Mouse (Mus musculus) B cell, adult 2 months (primary cell): ENCODE measurements around the gene Lmtk3.

Experiments
- DNase-seq, 2 experiments: peaks; one replicate each; pipeline ENCODE4 v3.0.0; 2022

Lmtk3 gene

GRCm38 (mm10) chr7:45783511-45784091 lies at the start of gene Lmtk3:
Gene Lmtk3 (plus strand): TSS chr7:45783738.
- DNase-seq = peak; percentile 74 to 75

DNA sequence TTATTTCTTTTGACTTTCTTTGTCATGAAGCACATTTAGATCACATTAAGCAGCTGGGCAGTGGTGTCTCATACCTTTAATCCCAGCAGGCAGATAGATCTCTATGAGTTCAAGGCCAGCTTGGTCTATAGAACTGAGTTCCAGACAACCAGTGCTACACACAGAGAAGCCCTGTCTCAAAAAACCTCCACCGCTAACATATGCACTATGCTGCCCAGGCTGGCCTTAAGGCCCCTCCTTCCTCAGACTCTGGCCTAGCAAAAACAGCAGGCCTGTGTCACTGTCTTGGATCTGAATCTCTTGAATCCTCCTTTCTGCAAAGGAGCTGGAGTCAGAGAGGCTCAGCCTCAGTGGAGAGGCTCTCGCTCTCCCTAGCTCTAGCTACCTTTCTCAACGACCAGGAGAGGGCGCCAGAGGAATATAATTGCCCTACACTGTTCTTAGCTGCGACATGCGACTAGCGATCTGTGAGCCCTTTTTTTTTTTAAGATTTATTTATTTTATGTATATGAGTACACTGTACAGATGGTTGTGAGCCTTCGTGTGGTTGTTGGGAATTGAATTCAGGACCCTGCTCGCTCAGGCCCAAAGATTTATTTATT lies 44.3 kb upstream of the Lmtk3 start:
- peak; percentile 89 to 90 for DNase-seq

DNA sequence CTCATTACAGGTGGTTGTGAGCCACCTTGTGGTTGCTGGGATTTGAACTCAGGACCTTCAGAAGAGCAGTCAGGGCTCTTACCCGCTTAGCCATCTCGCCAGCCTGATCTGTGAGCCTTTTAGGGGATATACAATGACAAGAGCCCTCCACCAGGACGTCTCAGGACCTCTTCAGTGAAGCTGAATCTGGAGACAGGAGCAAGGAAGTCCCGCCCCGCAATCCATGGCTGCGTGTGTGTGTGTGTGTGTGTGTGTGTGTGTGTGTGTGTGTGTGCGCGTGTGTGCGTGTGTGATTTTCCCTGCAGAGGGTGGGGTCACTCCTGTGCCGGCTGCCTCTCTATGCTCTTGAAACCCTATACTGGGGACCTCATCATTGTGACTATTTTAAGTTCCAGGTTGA lies 43.7 kb upstream of the Lmtk3 start:
- no peak for DNase-seq

GRCm38 (mm10) chr7:45741308-45741707 lies 42.2 kb upstream of the Lmtk3 start:
- DNase-seq = peak in 1 of 2 experiments; percentile 28

- peak; percentile 46 to 61 for DNase-seq
Measured at GRCm38 (mm10) chr7:45741777-45742176, 41.8 kb upstream of the Lmtk3 start.

DNA sequence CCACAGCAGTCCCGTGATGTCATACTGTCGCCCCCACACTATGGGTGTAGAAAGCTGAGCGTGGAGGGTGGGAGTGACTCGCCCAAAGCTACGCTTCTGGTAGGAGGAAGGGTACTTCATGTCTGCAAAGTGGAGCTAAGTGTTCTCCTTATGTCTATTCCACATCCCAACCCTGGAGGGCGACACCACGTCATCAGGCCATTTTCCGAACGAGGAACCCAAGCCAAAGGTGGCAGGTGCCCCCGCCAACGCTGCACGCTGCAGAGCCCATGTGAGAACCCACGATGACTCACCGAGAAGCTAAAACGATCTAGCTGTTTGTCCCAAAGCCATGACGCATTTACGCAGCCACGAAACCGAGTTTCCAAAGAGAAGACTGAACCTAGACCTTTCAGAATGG lies 41.2 kb upstream of the Lmtk3 start:
- DNase-seq = peak; percentile 50 to 57

DNA sequence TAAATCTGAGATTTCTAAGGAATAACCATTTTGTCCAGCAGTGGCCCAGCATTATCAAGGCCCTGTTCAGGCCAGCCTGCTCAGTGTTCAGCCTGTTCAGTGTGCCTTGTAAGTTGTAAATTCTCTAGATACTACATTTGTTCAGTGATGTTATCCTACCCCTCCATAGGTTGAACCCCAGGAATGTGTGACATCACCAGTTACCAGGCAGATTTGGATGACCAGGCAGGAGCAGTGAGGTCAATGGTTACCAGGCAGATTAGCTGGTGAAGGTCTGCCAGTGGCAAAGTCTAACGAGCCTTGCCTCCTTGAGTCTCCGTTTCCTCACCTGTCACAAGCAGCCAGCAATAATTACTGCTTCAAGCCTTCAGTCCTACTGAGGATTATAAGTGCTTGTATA lies 39.2 kb upstream of the Lmtk3 start:
- peak; percentile 76 to 78 for DNase-seq

GRCm38 (mm10) chr7:45746518-45746917 lies 37.0 kb upstream of the Lmtk3 start:
- peak; percentile 45 to 51 for DNase-seq

- DNase-seq = no peak
Measured at GRCm38 (mm10) chr7:45747450-45747849, 36.1 kb upstream of the Lmtk3 start.

DNA sequence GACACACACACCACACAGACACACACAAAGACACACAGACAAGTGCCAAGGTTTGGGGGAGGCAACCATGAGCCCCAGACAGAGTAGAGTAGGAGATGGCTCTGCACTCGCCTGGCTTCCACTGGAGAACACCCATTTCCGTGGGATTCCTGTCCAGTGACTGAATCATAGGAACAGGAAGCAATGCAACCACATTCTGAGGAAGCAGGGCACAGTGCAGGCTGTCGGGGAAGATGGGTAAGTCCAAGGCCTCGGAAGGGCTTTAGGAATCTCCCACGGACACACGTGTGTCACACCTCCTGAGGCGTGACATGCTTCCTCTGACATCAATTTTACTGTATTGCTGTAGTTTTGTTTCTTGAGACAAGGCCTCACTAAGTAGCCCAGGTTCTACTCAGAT lies 35.4 kb upstream of the Lmtk3 start:
- no peak for DNase-seq

DNA sequence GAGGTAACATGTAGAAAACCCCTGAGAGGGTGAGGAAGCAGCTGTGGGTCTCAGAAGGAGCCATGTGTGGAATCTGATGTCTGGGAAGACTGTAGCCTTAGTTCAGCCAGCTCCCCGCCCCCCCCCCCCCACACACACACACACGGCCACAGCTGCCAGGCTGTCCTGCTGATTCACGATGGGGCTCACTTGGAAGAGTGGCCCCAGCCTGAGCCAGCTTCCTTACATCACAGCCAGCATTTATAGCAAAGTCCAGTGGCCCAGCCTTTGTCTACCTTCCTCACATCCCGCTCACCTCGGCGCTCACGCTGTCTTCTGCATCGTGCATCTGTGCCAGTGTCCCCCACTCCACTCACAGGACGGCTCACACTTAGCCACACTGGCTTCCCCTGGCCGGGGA lies 34.1 kb upstream of the Lmtk3 start:
- no peak for DNase-seq

- no peak for DNase-seq
Measured at GRCm38 (mm10) chr7:45750162-45750561, 33.4 kb upstream of the Lmtk3 start.

GRCm38 (mm10) chr7:45755703-45756102 lies 27.8 kb upstream of the Lmtk3 start:
- DNase-seq = no peak

DNA sequence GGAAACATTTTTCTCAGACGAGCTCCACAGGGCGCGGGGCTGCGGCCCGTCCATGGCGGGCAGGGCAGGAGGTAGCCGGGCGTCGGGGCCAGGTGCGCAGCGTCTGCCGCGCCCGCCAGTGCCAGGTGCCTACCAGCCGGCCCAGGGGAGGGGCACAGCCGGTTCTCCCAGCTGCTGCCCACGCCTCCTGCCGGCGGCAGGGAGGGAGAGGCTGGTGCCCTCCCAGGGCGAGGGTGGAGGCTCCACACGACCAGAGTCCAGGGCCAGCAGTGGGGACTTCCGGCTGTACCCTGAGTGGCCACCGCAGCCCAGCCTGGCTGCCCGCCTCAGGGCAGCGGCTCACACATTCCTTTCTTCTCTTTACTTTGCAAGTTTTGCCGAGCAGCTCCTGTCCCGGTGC lies 24.1 kb upstream of the Lmtk3 start:
- DNase-seq = no peak

DNA sequence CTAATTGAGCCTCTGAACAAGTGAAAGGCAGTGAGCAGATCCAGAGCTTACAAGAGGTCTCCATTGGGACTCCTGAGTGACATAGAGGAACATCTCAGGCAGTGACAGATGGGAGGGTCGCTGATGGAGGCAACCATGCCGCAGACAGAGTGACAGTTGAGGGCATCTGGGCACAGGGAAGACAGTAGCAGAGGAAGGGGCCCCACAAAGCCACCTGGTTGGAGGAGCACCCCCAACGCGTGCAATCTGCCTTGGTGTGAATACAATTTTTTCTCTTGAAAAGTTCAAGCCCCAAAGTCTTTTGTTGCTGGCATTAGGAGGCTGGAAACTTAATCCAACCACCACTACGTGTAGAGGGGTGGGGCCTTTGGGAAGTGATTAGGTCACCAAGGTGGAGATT lies 23.4 kb upstream of the Lmtk3 start:
- no peak for DNase-seq

DNA sequence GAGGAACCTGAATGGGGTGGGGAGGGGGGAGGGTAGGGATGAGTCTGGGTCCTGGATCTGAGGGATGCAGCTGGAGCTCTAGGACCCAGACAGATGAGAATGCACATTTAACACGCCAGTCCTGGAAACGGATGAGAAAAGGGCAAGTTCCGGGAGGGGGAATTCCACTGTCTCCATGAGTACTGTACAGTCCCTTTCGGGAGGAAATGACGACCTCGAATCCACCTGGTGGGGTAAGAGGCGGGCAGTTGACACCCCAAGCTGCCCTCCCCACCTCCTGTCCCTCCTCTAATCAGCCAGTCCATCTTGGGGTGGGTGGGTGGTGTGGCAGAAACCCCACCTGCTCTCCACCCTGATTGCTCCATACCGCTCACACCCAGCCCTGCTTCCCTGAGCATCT lies 17.5 kb upstream of the Lmtk3 start:
- DNase-seq = no peak

DNA sequence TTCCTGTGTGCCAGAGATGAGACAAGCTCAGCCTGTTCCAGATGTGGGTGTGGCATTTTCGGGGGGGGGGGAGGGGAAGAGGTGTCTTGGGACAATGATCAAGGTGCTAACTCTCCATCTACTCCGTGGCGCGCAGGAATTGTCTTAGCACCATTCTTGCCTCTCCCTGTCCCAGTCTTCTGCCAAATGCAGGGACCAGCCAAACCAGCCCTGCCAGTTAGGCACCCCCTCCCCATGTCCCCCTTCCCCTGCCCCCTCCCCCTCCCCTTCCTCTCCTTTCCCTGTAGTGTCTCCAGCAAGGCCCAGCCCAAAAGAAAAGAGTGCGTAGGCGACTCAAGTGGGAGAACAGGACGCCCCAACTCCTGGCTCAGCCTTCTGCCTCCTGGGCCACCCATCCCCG lies 16.8 kb upstream of the Lmtk3 start:
- DNase-seq = no peak

- DNase-seq = no peak
Measured at GRCm38 (mm10) chr7:45767500-45767899, 16.0 kb upstream of the Lmtk3 start.

DNA sequence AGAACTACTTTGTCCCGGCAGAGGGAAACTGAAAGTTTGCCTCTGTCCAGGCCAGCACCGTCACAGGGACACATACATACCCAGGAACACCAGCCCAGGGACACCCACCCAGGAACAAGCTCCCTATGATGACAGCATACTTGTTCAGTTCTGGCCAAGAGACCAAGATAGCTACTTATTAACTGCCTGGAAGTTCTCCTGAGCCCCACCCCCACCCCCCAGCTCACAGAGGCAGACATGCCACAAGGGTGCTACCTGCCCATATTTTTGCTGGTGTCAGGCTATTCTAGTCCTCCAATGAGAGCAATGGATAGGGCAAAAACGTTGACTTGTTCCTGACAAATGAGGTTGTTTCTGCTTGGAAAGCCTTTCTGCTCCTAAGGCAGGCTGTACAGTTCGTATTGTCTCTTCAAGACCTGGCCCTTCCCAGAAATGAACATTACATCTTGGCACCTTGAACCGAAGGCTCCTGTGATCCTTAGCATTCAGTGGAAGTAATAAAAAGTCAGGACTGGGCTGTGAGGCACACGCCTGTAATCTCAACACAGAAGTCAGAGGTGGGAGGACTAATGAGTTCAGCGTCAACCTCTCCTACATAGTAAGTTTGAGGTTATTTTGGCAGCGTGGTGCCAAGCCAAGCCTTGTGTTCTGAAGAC lies 13.0 kb upstream of the Lmtk3 start:
- no peak for DNase-seq

GRCm38 (mm10) chr7:45771101-45771500 lies 12.4 kb upstream of the Lmtk3 start:
- no peak for DNase-seq

DNA sequence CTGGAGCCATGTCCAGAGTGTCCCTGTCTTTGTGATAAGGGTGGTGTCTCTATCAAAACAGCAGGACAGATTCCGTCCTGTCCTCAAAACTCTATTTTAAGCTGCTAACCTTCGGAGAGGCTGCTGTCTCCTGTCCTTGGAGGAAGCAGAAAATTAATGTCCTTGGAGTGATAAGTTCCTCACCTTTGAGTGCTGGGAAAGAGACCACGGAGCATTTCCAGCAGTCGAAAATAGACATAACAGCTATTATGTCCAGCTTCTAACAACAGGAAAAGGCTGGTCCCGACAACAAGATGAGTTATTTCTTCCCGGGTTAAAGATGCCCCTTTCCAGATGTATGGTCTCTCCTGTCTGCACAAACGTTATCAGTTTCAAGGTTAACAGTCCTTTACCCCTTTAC lies 8.3 kb upstream of the Lmtk3 start:
- DNase-seq = no peak

DNA sequence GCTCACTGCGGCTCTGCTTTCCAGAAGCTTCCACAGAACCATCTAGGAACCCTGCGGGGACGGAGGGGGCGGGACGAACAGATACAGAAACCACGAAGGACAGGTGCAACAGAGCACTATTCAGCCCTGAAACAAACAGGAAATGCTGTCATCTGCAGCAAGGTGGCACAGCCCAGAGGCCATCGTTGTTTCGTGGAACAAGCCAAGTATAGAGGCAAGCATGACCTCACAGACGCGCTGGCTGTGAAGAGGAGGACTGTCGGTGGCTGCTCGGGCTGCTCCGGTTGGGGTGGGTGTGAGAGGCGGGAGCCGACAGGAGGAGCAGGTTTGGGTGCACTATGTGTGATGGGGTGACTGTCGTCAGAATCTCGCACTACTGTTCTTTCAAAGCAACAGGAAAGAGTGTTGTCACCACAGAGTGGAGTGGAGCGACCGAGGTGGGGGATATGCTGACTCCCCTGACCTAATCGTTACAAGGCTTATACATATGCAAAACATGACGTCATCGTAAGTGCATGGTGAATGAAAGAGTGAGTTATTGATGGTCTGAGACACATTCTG lies 4.4 kb upstream of the Lmtk3 start:
- DNase-seq = peak; percentile 76 to 77

GRCm38 (mm10) chr7:45782271-45782670 lies 1.3 kb upstream of the Lmtk3 start:
- no peak for DNase-seq
